Mouse (Mus musculus) heart, postnatal 0 days (tissue): ENCODE data around the gene Zkscan3.
"Not testable (repeated sequence)": the region's sequence is repeated elsewhere in the genome, so short reads cannot be mapped to it uniquely, and the experiment has no call there.

Source experiments
- CTCF ChIP-seq: IDR thresholded peaks from 2 replicates; pipeline ENCODE4 v1.5.1; 2016; ENCODE audit warnings: antibody characterized with exemption, control low read depth, low read depth
- EP300 ChIP-seq: IDR thresholded peaks from 2 replicates; pipeline ENCODE4 v1.6.1; 2016; ENCODE audit warnings: antibody characterized with exemption, low read depth

- not testable (repeated sequence) for TF ChIP-seq CTCF, EP300
Observed at GRCm38 (mm10) chr13:21396048-21396447, 6.5 kb downstream of the Zkscan3 start.
